Mouse (Mus musculus) cortical plate, adult 2 months (tissue): ENCODE results near the gene Tomm40.

Experiments
- CTCF ChIP-seq: fragments of 200-500 bp; IDR thresholded peaks from 2 replicates; pipeline ENCODE4 v1.5.1; 2011; ENCODE audit warnings: mild to moderate bottlenecking, control low read depth, low read length; ENCODE audit not compliant: insufficient read depth; ENCODE audit errors: extremely low read depth
- POLR2A ChIP-seq: fragments of 200-500 bp; IDR thresholded peaks from 2 replicates; pipeline ENCODE4 v1.6.1; 2011; ENCODE audit warnings: mild to moderate bottlenecking, low read length, control low read depth; ENCODE audit not compliant: insufficient read depth; ENCODE audit errors: extremely low read depth

- TF ChIP-seq CTCF (no peak), POLR2A (no peak)
These were observed 47.0 kb upstream of the Tomm40 start for GRCm38 (mm10) chr7:19762283-19762682.
